ENCODE assay signal across 8 mouse cellular contexts in genomic region chr5:21543409-21544201, GRCm38 (mm10). TPM values are rescaled to one million over a fixed set of nuclear protein-coding genes. Genes with fewer than 3 reads are reported as not detected.
DNase-seq lines count a peak whose midpoint lies in the region; ATAC-seq and TF ChIP-seq lines count a peak whose summit lies in the region.

TSS of gene Lrrc17 (plus strand) at chr5:21543559.

- H3K9me3 ChIP-seq in intestine, embryonic 14.5 days (ENCODE audit: control insufficient read depth, low read length): no peaks in the 10 kb centered on the region

- no peaks in the 10 kb centered on the region for H3K27me3 ChIP-seq in intestine, embryonic 14.5 days (replicated peaks; ENCODE audit: control insufficient read depth, insufficient read depth, low read length)
- H3K27me3 ChIP-seq in myocyte (ENCODE audit: control insufficient read depth, insufficient read depth, insufficient read length): no peaks in the 10 kb centered on the region

- peak within 1 kb of the TSS; percentile 61 for H3ac ChIP-seq in myocyte (ENCODE audit: control insufficient read depth, insufficient read length)

- peak within 1 kb of the TSS; percentile 49 for H3K9ac ChIP-seq in intestine, embryonic 14.5 days (ENCODE audit: low read length)

- peaks cover 39% of the 10 kb centered on the region for H3K79me2 ChIP-seq in myocyte (ENCODE audit: control insufficient read depth, insufficient read depth)

- peak; percentile 63 for DNase-seq in testis, postnatal 10 days (ENCODE audit: low spot score)
- DNase-seq in testis, postnatal 14 days (ENCODE audit: low spot score): no peak
- DNase-seq in gastrocnemius, adult 18-20 months (ENCODE audit: low spot score): peak; percentile 15
- DNase-seq in intestine, embryonic 14.5 days (ENCODE audit: low spot score): peak; percentile 78
- DNase-seq in frontal cortex, postnatal 25 days (ENCODE audit: low spot score in 2 of 2): no peak
- no peak for DNase-seq in frontal cortex, postnatal 14 days (ENCODE audit: low spot score in 2 of 2)
- DNase-seq in cerebellum, adult 11-12 months: no peak

- H3K27ac ChIP-seq in intestine, embryonic 14.5 days (ENCODE audit: low read depth): peak within 1 kb of the TSS; percentile 90

- H3K4me1 ChIP-seq in intestine, embryonic 14.5 days (replicated peaks; ENCODE audit: control insufficient read depth, insufficient read depth, low read length): peaks cover 22% of the 10 kb centered on the region

- WGBS in intestine, embryonic 14.5 days: 26% methylated on average over 17 of the region's 17 CpGs

- no peaks in the 10 kb centered on the region for H3K36me3 ChIP-seq in intestine, embryonic 14.5 days (ENCODE audit: control insufficient read depth, insufficient read depth, low read length)
- H3K36me3 ChIP-seq in myocyte (ENCODE audit: control insufficient read depth, insufficient read depth): peaks cover 13% of the 10 kb centered on the region

- H3K4me2 ChIP-seq in intestine, embryonic 14.5 days (ENCODE audit: low read length): peak within 1 kb of the TSS; percentile 43
- peak within 1 kb of the TSS; percentile 78 for H3K4me2 ChIP-seq in myocyte (ENCODE audit: low read depth)

- ATAC-seq in intestine, embryonic 14.5 days (replicated peaks; ENCODE audit: low FRiP score, low TSS enrichment, low read depth): peak; percentile 89

- peak; percentile 82 for TF ChIP-seq POLR2A in myocyte (IDR thresholded peaks at IDR 0.05; ENCODE audit: insufficient read length, low read depth)

- H3K4me3 ChIP-seq in intestine, embryonic 14.5 days (ENCODE audit: low read depth, low read length): peak within 1 kb of the TSS; percentile 47
- H3K4me3 ChIP-seq in myocyte: peak within 1 kb of the TSS; percentile 35

TF ChIP-seq in myocyte, 11 proteins besides CTCF, POLR2A, EP300 and RAD21:
- no peak for TF ChIP-seq USF1 (IDR thresholded peaks at IDR 0.05; ENCODE audit: low read depth)
- peak; percentile 81 for TF ChIP-seq POLR2AphosphoS2 (IDR thresholded peaks at IDR 0.05; ENCODE audit: insufficient read length, low read depth)
- peak; percentile 33 to 80 (median 71) for TF ChIP-seq MYOG (IDR thresholded peaks at IDR 0.05; ENCODE audit: control insufficient read depth in 1 of 3, insufficient read depth in 1 of 3, insufficient read length in 2 of 3, low read depth in 2 of 3)
- TF ChIP-seq MYOD1 (IDR thresholded peaks at IDR 0.05; ENCODE audit: control insufficient read depth in 1 of 3, insufficient read length in 2 of 3, low read depth in 2 of 3): peak in 2 of 3 experiments; percentile 76 to 85
- TF ChIP-seq REST (IDR thresholded peaks at IDR 0.05; ENCODE audit: insufficient read depth, insufficient read length): no peak
- TF ChIP-seq CEBPB (IDR thresholded peaks at IDR 0.05; ENCODE audit: insufficient read depth, poor library complexity, severe bottlenecking): no peak
- TF ChIP-seq E2F4 (IDR thresholded peaks at IDR 0.05; ENCODE audit: insufficient read depth): no peak
- TF ChIP-seq TCF12 (IDR thresholded peaks at IDR 0.05; ENCODE audit: insufficient read depth, poor library complexity, severe bottlenecking): peak; percentile 52
- TF ChIP-seq MAX (IDR thresholded peaks at IDR 0.05; ENCODE audit: low read depth): no peak
- no peak for TF ChIP-seq TCF3 (IDR thresholded peaks at IDR 0.05; ENCODE audit: insufficient read length, low read depth)
- TF ChIP-seq SRF (IDR thresholded peaks at IDR 0.05; ENCODE audit: control insufficient read depth, insufficient read length, low read depth): no peak
TF ChIP-seq in myocyte: peak in this region for 4.

RNA-seq across cellular contexts. Expression of gene Lrrc17, which starts in this region (rescaled TPM):
- 1 to 10 TPM; 1.2 to 1.3 TPM for total RNA-seq in gastrocnemius, adult 18-20 months (2021)
- 40.2 and 42.5 TPM in 2 replicates for polyA plus RNA-seq in intestine, embryonic 14.5 days (2014; fragmentation: Nextera tagmentation; extraction: Ambion mirVana)
- 70.3 TPM for polyA plus RNA-seq in myocyte (2012; fragmentation: generic; extraction: Trizol)

Comparison
In these comparisons a context has a peak if more than half of its experiments do, and no peak if none do; other contexts are left out.
1. DNase-seq: peak in testis, postnatal 10 days (single experiment), gastrocnemius, adult 18-20 months (single experiment) and intestine, embryonic 14.5 days (single experiment); none in testis, postnatal 14 days (single experiment), frontal cortex, postnatal 25 days (0 of 2), frontal cortex, postnatal 14 days (0 of 2) and cerebellum, adult 11-12 months (single experiment).